Comparison of ENCODE assay signal across 11 mouse cellular contexts in the genomic region with DNA sequence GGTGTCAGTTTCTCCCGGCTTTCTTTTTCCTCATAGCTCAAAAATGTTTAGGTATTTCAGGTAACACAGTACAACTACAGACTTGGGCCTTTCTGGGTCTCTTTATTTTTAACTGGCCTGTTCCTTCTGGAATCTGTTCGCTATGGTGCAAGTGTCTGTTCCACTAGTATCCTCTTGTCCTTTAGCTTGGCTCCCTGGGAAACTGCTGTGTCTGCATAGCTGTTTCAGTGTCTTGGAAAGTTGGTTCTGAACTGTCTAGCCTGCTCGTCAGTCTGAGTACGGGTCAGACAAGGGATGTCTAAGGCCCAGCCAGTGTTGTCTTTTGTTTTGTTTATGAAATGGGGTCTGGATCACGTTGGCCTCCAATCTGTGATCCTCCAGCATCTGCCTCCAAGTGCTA. TPM values are rescaled to one million over a fixed set of nuclear protein-coding genes. Genes with fewer than 3 reads are reported as not detected.
A peak's percentile ranks its signal among the peaks of the same experiment; 100 is the strongest.
DNase-seq lines count a peak whose midpoint lies in the region; ATAC-seq and TF ChIP-seq lines count a peak whose summit lies in the region.
"Had no signal": no experiment of that assay in that cellular context is flagged by ENCODE, and none has a peak within 500 bp of the region (broad histone marks: within the 10 kb centered on the region; RNA-seq: fewer than 3 reads in every experiment).

No protein-coding gene starts in this region.

- no peak overlapping the region for H3K9ac ChIP-seq in heart, adult 2 months (ENCODE audit: low read depth, low read length)
- H3K9ac ChIP-seq in kidney, embryonic 15.5 days: no peak overlapping the region
- H3K9ac ChIP-seq in midbrain, embryonic 11.5 days (ENCODE audit: low read length): no peak overlapping the region
- 0 out of 2 replicates have a peak overlapping the region, but pooled peaks have one; percentile 0 for H3K9ac ChIP-seq in neural tube, embryonic 15.5 days (replicated peaks)

- ATAC-seq in kidney, embryonic 15.5 days (replicated peaks; ENCODE audit: low FRiP score): no peak
- ATAC-seq in midbrain, embryonic 11.5 days (ENCODE audit: low FRiP score): no peak
- no peak for ATAC-seq in neural tube, embryonic 15.5 days (ENCODE audit: low FRiP score)
- ATAC-seq in megakaryocyte progenitor cell, adult 5-6 weeks (replicated peaks; ENCODE audit: poor library complexity): no peak

- H3K36me3 ChIP-seq in heart, adult 2 months (ENCODE audit: control insufficient read depth, insufficient read depth, low read length): peaks cover 14% of the 10 kb centered on the region
- no peaks in the 10 kb centered on the region for H3K36me3 ChIP-seq in kidney, embryonic 15.5 days
- H3K36me3 ChIP-seq in midbrain, embryonic 11.5 days (ENCODE audit: control insufficient read depth, insufficient read depth, low read length): no peaks in the 10 kb centered on the region
- H3K36me3 ChIP-seq in midbrain, embryonic 10.5 days: 0 out of 2 replicates have a peak, but pooled peaks cover under 1% of the 10 kb centered on the region
- H3K36me3 ChIP-seq in neural tube, embryonic 15.5 days: no peaks in the 10 kb centered on the region

- no peak for TF ChIP-seq EP300 in heart, adult 2 months (IDR thresholded peaks at IDR 0.05; ENCODE audit: insufficient read depth, low read depth, low read length)

- DNase-seq in heart, adult 2 months: no peak
- DNase-seq in heart, postnatal 10 days: no peak
- DNase-seq in kidney, adult 18-20 months: no peak
- DNase-seq in midbrain, embryonic 11.5 days (ENCODE audit: low spot score, missing footprints): peak; percentile 69
- DNase-seq in midbrain, embryonic 10.5 days (ENCODE audit: low spot score): no peak
- DNase-seq: cerebellum, adult 11-12 months; thymus, postnatal 4 days had no signal

- no peak overlapping the region for H3K4me3 ChIP-seq in heart, adult 2 months
- H3K4me3 ChIP-seq in kidney, embryonic 15.5 days (replicated peaks): no peak overlapping the region
- no peak overlapping the region for H3K4me3 ChIP-seq in midbrain, embryonic 11.5 days (ENCODE audit: low read depth, low read length)
- H3K4me3 ChIP-seq in midbrain, embryonic 10.5 days: no peak overlapping the region
- no peak overlapping the region for H3K4me3 ChIP-seq in neural tube, embryonic 15.5 days (replicated peaks)

- 0 out of 2 replicates have a peak overlapping the region, but pooled peaks have one; percentile 9 for H3K27ac ChIP-seq in heart, adult 2 months
- H3K27ac ChIP-seq in kidney, embryonic 15.5 days: no peak overlapping the region
- no peak overlapping the region for H3K27ac ChIP-seq in midbrain, embryonic 11.5 days (ENCODE audit: low read depth, low read length)
- no peak overlapping the region for H3K27ac ChIP-seq in midbrain, embryonic 10.5 days (replicated peaks)
- H3K27ac ChIP-seq in neural tube, embryonic 15.5 days (replicated peaks): no peak overlapping the region

- no peak for TF ChIP-seq CTCF in heart, adult 2 months (IDR thresholded peaks at IDR 0.05)

- H3K27me3 ChIP-seq in heart, adult 2 months (ENCODE audit: control insufficient read depth, insufficient read depth, low read length): no peaks in the 10 kb centered on the region
- no peaks in the 10 kb centered on the region for H3K27me3 ChIP-seq in kidney, embryonic 15.5 days
- no peaks in the 10 kb centered on the region for H3K27me3 ChIP-seq in midbrain, embryonic 11.5 days (ENCODE audit: control insufficient read depth, insufficient read depth, low read length)
- H3K27me3 ChIP-seq in midbrain, embryonic 10.5 days (ENCODE audit: low read depth, poor library complexity, severe bottlenecking): no peaks in the 10 kb centered on the region
- H3K27me3 ChIP-seq in neural tube, embryonic 15.5 days (replicated peaks): no peaks in the 10 kb centered on the region

- H3K79me2 ChIP-seq in heart, adult 2 months (replicated peaks; ENCODE audit: control insufficient read depth, insufficient read depth, low read length): peaks cover 6% of the 10 kb centered on the region

- no peaks in the 10 kb centered on the region for H3K9me3 ChIP-seq in kidney, embryonic 15.5 days (replicated peaks)
- no peaks in the 10 kb centered on the region for H3K9me3 ChIP-seq in midbrain, embryonic 11.5 days (ENCODE audit: control insufficient read depth, low read length)
- no peaks in the 10 kb centered on the region for H3K9me3 ChIP-seq in midbrain, embryonic 10.5 days (replicated peaks)
- no peaks in the 10 kb centered on the region for H3K9me3 ChIP-seq in neural tube, embryonic 15.5 days (replicated peaks)
- H3K9me3 ChIP-seq: G1E had no signal

- 0 out of 2 replicates have a peak overlapping the region, but pooled peaks have one; percentile 7 for H3K4me2 ChIP-seq in kidney, embryonic 15.5 days
- H3K4me2 ChIP-seq in midbrain, embryonic 11.5 days: no peak overlapping the region
- peak overlapping the region; percentile 72 for H3K4me2 ChIP-seq in neural tube, embryonic 15.5 days

- WGBS in heart, adult 2 months: 32% methylated on average over 5 of the region's 5 CpGs
- WGBS in kidney, embryonic 15.5 days: 58% methylated on average over 5 of the region's 5 CpGs
- 70% methylated on average over 5 of the region's 5 CpGs for WGBS in midbrain, embryonic 11.5 days
- WGBS in midbrain, embryonic 10.5 days: 71% methylated on average over 5 of the region's 5 CpGs
- WGBS in neural tube, embryonic 15.5 days: 64% methylated on average over 5 of the region's 5 CpGs

- intact Hi-C loops in heart, adult 2 months (cut with DNase I): loop anchor here (10.0 kb wide), 1 partner anchor 369 kb away; the partner anchor contains the start of genes A930002H24Rik and Fer
- intact Hi-C loops in heart, postnatal 10 days (cut with DNase I): no loop called here

- no peak for TF ChIP-seq POLR2A in heart, adult 2 months (IDR thresholded peaks at IDR 0.05; ENCODE audit: insufficient read depth, low read depth, low read length)

- H3K4me1 ChIP-seq in heart, adult 2 months (ENCODE audit: control insufficient read depth, insufficient read depth, low read length): peaks cover 19% of the 10 kb centered on the region
- H3K4me1 ChIP-seq in kidney, embryonic 15.5 days: peaks cover 62% of the 10 kb centered on the region
- H3K4me1 ChIP-seq in midbrain, embryonic 11.5 days (ENCODE audit: control insufficient read depth, insufficient read depth, low read length): peaks cover 17% of the 10 kb centered on the region
- H3K4me1 ChIP-seq in midbrain, embryonic 10.5 days: peaks cover 41% of the 10 kb centered on the region
- peaks cover 65% of the 10 kb centered on the region for H3K4me1 ChIP-seq in neural tube, embryonic 15.5 days

RNA-seq across cellular contexts. Expression of gene Fbxl17, which starts 3.7 kb away (rescaled TPM):
- total RNA-seq in heart, adult 2 months (2021): 10 to 100 TPM; 25.5 to 25.9 TPM
- 7.8 and 15.0 TPM in 2 replicates for polyA plus RNA-seq in heart, adult 2 months (2012; rRNA removed)
- total RNA-seq in heart, postnatal 10 days (2021): 10 to 100 TPM; 32.5 to 33.9 TPM
- 5.0 and 5.7 TPM in 2 replicates for polyA plus RNA-seq in kidney, embryonic 15.5 days (2015; fragmentation: Nextera tagmentation; extraction: Ambion mirVana)
- 15.8 and 16.5 TPM in 2 replicates for polyA plus RNA-seq in midbrain, embryonic 11.5 days (2014; fragmentation: Nextera tagmentation; extraction: Ambion mirVana)
- 3.7 and 6.6 TPM in 2 replicates for polyA plus RNA-seq in midbrain, embryonic 10.5 days (2016; fragmentation: Nextera tagmentation; extraction: Ambion mirVana)
- polyA plus RNA-seq in neural tube, embryonic 15.5 days (2015; fragmentation: Nextera tagmentation; extraction: Ambion mirVana): 9.2 and 12.1 TPM in 2 replicates
- total RNA-seq in megakaryocyte progenitor cell, adult 5-6 weeks (2015): 13.0 and 15.5 TPM in 2 replicates
- total RNA-seq in megakaryocyte progenitor cell, adult 5-6 weeks (2017): 4.5 and 5.8 TPM in 2 replicates
